Mouse (Mus musculus): ENCODE data around the gene Cnnm4. TPM values are rescaled to one million over a fixed set of nuclear protein-coding genes. Genes with fewer than 3 reads are reported as not detected.

The Cnnm4 gene
- total RNA-seq, 1 experiment, result 10.7 TPM

- in situ Hi-C loops (cut with MboI; ENCODE audit: low sequenced_read_pairs in 2 of 2, unreplicated experiment in 2 of 2), result no loop called here
- TF ChIP-seq CHD2 (IDR thresholded peaks at IDR 0.05; ENCODE audit: low read depth, low read length) (no peak), ZNF384 (IDR thresholded peaks at IDR 0.05; ENCODE audit: low read depth, low read length) (no peak), HCFC1 (IDR thresholded peaks at IDR 0.05; ENCODE audit: borderline replicate concordance, insufficient read depth, low read length) (no peak), ZC3H11A (IDR thresholded peaks at IDR 0.05; ENCODE audit: borderline replicate concordance, low read depth, low read length) (no peak), MAFK (IDR thresholded peaks at IDR 0.05; ENCODE audit: insufficient read depth, low read depth, low read length) (no peak)
These were observed 36.3 kb upstream of the Cnnm4 start for GRCm38 (mm10) chr1:36435071-36435470.

GRCm38 (mm10) chr1:36436515-36436914 lies 34.9 kb upstream of the Cnnm4 start:
- Histone ChIP-seq H3K4me3 (ENCODE audit: insufficient read depth in 1 of 2, low read depth in 1 of 2, low read length in 2 of 2, poor library complexity in 1 of 2, severe bottlenecking in 1 of 2) (no peak overlapping the region), H3K27ac (ENCODE audit: insufficient read depth, low read depth, low read length, poor library complexity, severe bottlenecking) (no peak overlapping the region), H3K36me3 (ENCODE audit: control insufficient read depth, insufficient read depth, low read length, poor library complexity, severe bottlenecking) (peaks cover 25% of the 10 kb centered on the region), H3K9me3 (ENCODE audit: control insufficient read depth, insufficient read depth, low read depth, low read length) (no peaks in the 10 kb centered on the region), H3K4me1 (ENCODE audit: control insufficient read depth in 2 of 2, insufficient read depth in 2 of 2, low read length in 2 of 2, poor library complexity in 1 of 2) (no peaks in the 10 kb centered on the region), H3K9ac (ENCODE audit: insufficient read depth, low read depth, low read length, poor library complexity, severe bottlenecking) (no peak overlapping the region)
- in situ Hi-C loops (cut with MboI; ENCODE audit: low sequenced_read_pairs in 2 of 2, unreplicated experiment in 2 of 2), result no loop called here
- no peak for DNase-seq (ENCODE audit: low read depth, low spot score)
- TF ChIP-seq MAFK (IDR thresholded peaks at IDR 0.05; ENCODE audit: insufficient read depth, low read depth, low read length), result no peak
- TF ChIP-seq ZC3H11A (IDR thresholded peaks at IDR 0.05; ENCODE audit: borderline replicate concordance, low read depth, low read length), result no peak
- TF ChIP-seq CHD2 (IDR thresholded peaks at IDR 0.05; ENCODE audit: low read depth, low read length), result no peak
- TF ChIP-seq HCFC1 (IDR thresholded peaks at IDR 0.05; ENCODE audit: borderline replicate concordance, insufficient read depth, low read length), result no peak
- TF ChIP-seq ZNF384 (IDR thresholded peaks at IDR 0.05; ENCODE audit: low read depth, low read length), result no peak

More at GRCm38 (mm10) chr1:36435071-36435470, 36.3 kb upstream of the Cnnm4 start:
- Histone ChIP-seq H3K4me1 (ENCODE audit: control insufficient read depth in 2 of 2, insufficient read depth in 2 of 2, low read length in 2 of 2, poor library complexity in 1 of 2) (no peaks in the 10 kb centered on the region), H3K27ac (ENCODE audit: insufficient read depth, low read depth, low read length, poor library complexity, severe bottlenecking) (no peak overlapping the region), H3K4me3 (ENCODE audit: insufficient read depth in 1 of 2, low read depth in 1 of 2, low read length in 2 of 2, poor library complexity in 1 of 2, severe bottlenecking in 1 of 2) (no peak overlapping the region), H3K9ac (ENCODE audit: insufficient read depth, low read depth, low read length, poor library complexity, severe bottlenecking) (no peak overlapping the region), H3K36me3 (ENCODE audit: control insufficient read depth, insufficient read depth, low read length, poor library complexity, severe bottlenecking) (peaks cover 28% of the 10 kb centered on the region), H3K9me3 (ENCODE audit: control insufficient read depth, insufficient read depth, low read depth, low read length) (no peaks in the 10 kb centered on the region)
- no peak for DNase-seq (ENCODE audit: low read depth, low spot score)

GRCm38 (mm10) chr1:36437223-36437622 lies 34.2 kb upstream of the Cnnm4 start:
- TF ChIP-seq MAFK (IDR thresholded peaks at IDR 0.05; ENCODE audit: insufficient read depth, low read depth, low read length) (no peak), ZNF384 (IDR thresholded peaks at IDR 0.05; ENCODE audit: low read depth, low read length) (no peak), CHD2 (IDR thresholded peaks at IDR 0.05; ENCODE audit: low read depth, low read length) (no peak), HCFC1 (IDR thresholded peaks at IDR 0.05; ENCODE audit: borderline replicate concordance, insufficient read depth, low read length) (no peak), ZC3H11A (IDR thresholded peaks at IDR 0.05; ENCODE audit: borderline replicate concordance, low read depth, low read length) (no peak)
- no peak for DNase-seq (ENCODE audit: low read depth, low spot score)
- Histone ChIP-seq H3K9me3 (ENCODE audit: control insufficient read depth, insufficient read depth, low read depth, low read length) (no peaks in the 10 kb centered on the region), H3K27ac (ENCODE audit: insufficient read depth, low read depth, low read length, poor library complexity, severe bottlenecking) (no peak overlapping the region), H3K9ac (ENCODE audit: insufficient read depth, low read depth, low read length, poor library complexity, severe bottlenecking) (no peak overlapping the region), H3K4me3 (ENCODE audit: insufficient read depth in 1 of 2, low read depth in 1 of 2, low read length in 2 of 2, poor library complexity in 1 of 2, severe bottlenecking in 1 of 2) (no peak overlapping the region), H3K36me3 (ENCODE audit: control insufficient read depth, insufficient read depth, low read length, poor library complexity, severe bottlenecking) (peaks cover 25% of the 10 kb centered on the region), H3K4me1 (ENCODE audit: control insufficient read depth in 2 of 2, insufficient read depth in 2 of 2, low read length in 2 of 2, poor library complexity in 1 of 2) (no peaks in the 10 kb centered on the region)
- in situ Hi-C loops (cut with MboI; ENCODE audit: low sequenced_read_pairs in 2 of 2, unreplicated experiment in 2 of 2), result no loop called here

GRCm38 (mm10) chr1:36441101-36441500 lies 30.3 kb upstream of the Cnnm4 start:
- Histone ChIP-seq H3K27ac (ENCODE audit: insufficient read depth, low read depth, low read length, poor library complexity, severe bottlenecking) (no peak overlapping the region), H3K36me3 (ENCODE audit: control insufficient read depth, insufficient read depth, low read length, poor library complexity, severe bottlenecking) (peaks cover 23% of the 10 kb centered on the region), H3K9me3 (ENCODE audit: control insufficient read depth, insufficient read depth, low read depth, low read length) (no peaks in the 10 kb centered on the region), H3K4me1 (ENCODE audit: control insufficient read depth in 2 of 2, insufficient read depth in 2 of 2, low read length in 2 of 2, poor library complexity in 1 of 2) (0 out of 4 replicates have a peak, but pooled peaks cover 0 to 2% of the 10 kb centered on the region in 2 experiments), H3K4me3 (ENCODE audit: insufficient read depth in 1 of 2, low read depth in 1 of 2, low read length in 2 of 2, poor library complexity in 1 of 2, severe bottlenecking in 1 of 2) (no peak overlapping the region), H3K9ac (ENCODE audit: insufficient read depth, low read depth, low read length, poor library complexity, severe bottlenecking) (no peak overlapping the region)
- in situ Hi-C loops (cut with MboI; ENCODE audit: low sequenced_read_pairs in 2 of 2, unreplicated experiment in 2 of 2), result no loop called here
- no peak for DNase-seq (ENCODE audit: low read depth, low spot score)
- TF ChIP-seq ZC3H11A (IDR thresholded peaks at IDR 0.05; ENCODE audit: borderline replicate concordance, low read depth, low read length), result no peak
- TF ChIP-seq ZNF384 (IDR thresholded peaks at IDR 0.05; ENCODE audit: low read depth, low read length), result no peak
- TF ChIP-seq MAFK (IDR thresholded peaks at IDR 0.05; ENCODE audit: insufficient read depth, low read depth, low read length), result no peak
- TF ChIP-seq CHD2 (IDR thresholded peaks at IDR 0.05; ENCODE audit: low read depth, low read length), result no peak
- no peak for TF ChIP-seq HCFC1 (IDR thresholded peaks at IDR 0.05; ENCODE audit: borderline replicate concordance, insufficient read depth, low read length)

Measured in ES-E14 (cell line).